Mouse (Mus musculus) forebrain, embryonic 11.5 days (tissue): ENCODE measurements at regions not wholly inside any gene's neighbourhood (a gene's known extent, or its start where the extent isn't known, plus 50 kb on each side); places are given as distances from the start of the nearest gene placed in this dataset.

Source experiments
- ATAC-seq: fragments of 200-750 bp; cut with Nextera tagmentation; replicated peaks from 2 replicates; pipeline ENCODE4 v1.8.0; 2017; ENCODE audit warnings: moderate TSS enrichment; ENCODE audit not compliant: low FRiP score
- DNase-seq: peaks from one replicate; pipeline ENCODE4 v3.0.0-alpha.2; 2017; ENCODE audit warnings: low spot score
- H3K27ac ChIP-seq: fragments of 300-500 bp; sonication (generic); 2 replicates; pipeline ENCODE4 v1.5.1; 2014; ENCODE audit warnings: low read depth, low read length
- H3K27me3 ChIP-seq: fragments of 300-500 bp; sonication (generic); 2 replicates; pipeline ENCODE4 v1.6.1; 2014; ENCODE audit warnings: mild to moderate bottlenecking, low read length, mixed read lengths; ENCODE audit not compliant: control insufficient read depth, insufficient read depth
- H3K36me3 ChIP-seq: fragments of 300-500 bp; sonication (generic); 2 replicates; pipeline ENCODE4 v1.6.1; 2014; ENCODE audit warnings: mild to moderate bottlenecking, low read length, moderate library complexity, mixed read lengths; ENCODE audit not compliant: control insufficient read depth, insufficient read depth
- H3K4me1 ChIP-seq: fragments of 300-500 bp; sonication (generic); replicated peaks from 2 replicates; pipeline ENCODE4 v1.6.1; 2014; ENCODE audit warnings: low read length, mixed read lengths; ENCODE audit not compliant: control insufficient read depth, insufficient read depth
- H3K4me2 ChIP-seq: fragments of 300-500 bp; sonication (generic); 2 replicates; pipeline ENCODE4 v1.6.1; 2014; ENCODE audit warnings: low read depth, mild to moderate bottlenecking, low read length, moderate library complexity, mixed read lengths; ENCODE audit not compliant: severe bottlenecking
- H3K4me3 ChIP-seq: fragments of 300-500 bp; sonication (generic); 2 replicates; pipeline ENCODE4 v1.5.1; 2014; ENCODE audit warnings: low read depth, low read length
- H3K9ac ChIP-seq: fragments of 300-500 bp; sonication (generic); 2 replicates; pipeline ENCODE4 v1.6.1; 2014; ENCODE audit warnings: low read length
- H3K9me3 ChIP-seq: fragments of 300-500 bp; sonication (generic); 2 replicates; pipeline ENCODE4 v1.6.1; 2016; ENCODE audit warnings: low read length, mixed read lengths; ENCODE audit not compliant: control insufficient read depth
- WGBS: fragments of 180-500 bp; shearing (Covaris S2); extraction: QIAGEN DNeasy Blood & Tissue Kit; methylation state at CpG from one replicate; pipeline ENCODE4 v1.1.7; 2014; 5-methylcytosine and 5-hydroxymethylcytosine counted together

- H3K27me3 ChIP-seq: no peaks in the 10 kb centered on the region
- 59% methylated on average over 8 of the region's 8 CpGs for WGBS
- no peak overlapping the region for H3K4me3 ChIP-seq
- no peak overlapping the region for H3K27ac ChIP-seq
- H3K4me2 ChIP-seq: no peak overlapping the region
- no peaks in the 10 kb centered on the region for H3K36me3 ChIP-seq
- no peak for ATAC-seq
- H3K4me1 ChIP-seq: no peaks in the 10 kb centered on the region
- H3K9ac ChIP-seq: no peak overlapping the region
- no peaks in the 10 kb centered on the region; the same call in 1 of the 2 replicates for H3K9me3 ChIP-seq
- no peak for DNase-seq
Measured at GRCm38 (mm10) chr4:45585188-45585820, 53.0 kb upstream of the Shb start.

GRCm38 (mm10) chr4:45583966-45584365 lies 51.7 kb upstream of the Shb start:
- no peak overlapping the region for H3K4me3 ChIP-seq
- no peaks in the 10 kb centered on the region for H3K27me3 ChIP-seq
- ATAC-seq (no peak), DNase-seq (no peak)
- H3K9me3 ChIP-seq: no peaks in the 10 kb centered on the region; the same call in 1 of the 2 replicates
- H3K9ac ChIP-seq: no peak overlapping the region
- WGBS: 61% methylated on average over 4 of the region's 4 CpGs
- H3K27ac ChIP-seq: no peak overlapping the region
- no peak overlapping the region for H3K4me2 ChIP-seq
- peaks cover under 1% of the 10 kb centered on the region; the same call in 1 of the 2 replicates for H3K4me1 ChIP-seq
- no peaks in the 10 kb centered on the region for H3K36me3 ChIP-seq

GRCm38 (mm10) chr4:45582496-45582895 lies 50.2 kb upstream of the Shb start:
- ATAC-seq: no peak
- Histone ChIP-seq H3K27me3 (no peaks in the 10 kb centered on the region), H3K4me2 (no peak overlapping the region)

More at GRCm38 (mm10) chr4:45582496-45582895, 50.2 kb upstream of the Shb start:
- peaks cover 6% of the 10 kb centered on the region; the same call in 1 of the 2 replicates for H3K4me1 ChIP-seq
- no peak overlapping the region for H3K4me3 ChIP-seq
- DNase-seq: no peak
- no peak overlapping the region for H3K27ac ChIP-seq
- no peak overlapping the region for H3K9ac ChIP-seq
- H3K36me3 ChIP-seq: no peaks in the 10 kb centered on the region
- H3K9me3 ChIP-seq: no peaks in the 10 kb centered on the region; the same call in 1 of the 2 replicates
- 75% methylated on average over 5 of the region's 5 CpGs for WGBS
